Mouse (Mus musculus) lung, embryonic 14.5 days (tissue): ENCODE results near the gene Ifnar1. TPM values are rescaled to one million over a fixed set of nuclear protein-coding genes. Genes with fewer than 3 reads are reported as not detected.
"Not testable (repeated sequence)": the region's sequence is repeated elsewhere in the genome, so short reads cannot be mapped to it uniquely, and the experiment has no call there.

ENCODE experiments used
- ATAC-seq: fragments of 200-750 bp; cut with Nextera tagmentation; 2 replicates; pipeline ENCODE4 v1.8.0; 2017; ENCODE audit warnings: mild to moderate bottlenecking, moderate TSS enrichment, moderate library complexity; ENCODE audit not compliant: insufficient read depth
- DNase-seq: peaks from one replicate; pipeline ENCODE4 v3.0.0-alpha.2; 2015
- H3K27ac ChIP-seq: fragments of 300-500 bp; sonication (generic); 2 replicates; pipeline ENCODE4 v1.5.1; 2014; ENCODE audit warnings: low read depth, mild to moderate bottlenecking, moderate library complexity
- H3K27me3 ChIP-seq: fragments of 300-500 bp; sonication (generic); 2 replicates; pipeline ENCODE4 v1.6.1; 2014; ENCODE audit warnings: low read length, control low read depth; ENCODE audit not compliant: insufficient read depth
- H3K36me3 ChIP-seq: fragments of 300-500 bp; sonication (generic); 2 replicates; pipeline ENCODE4 v1.6.1; 2014; ENCODE audit warnings: control low read depth; ENCODE audit not compliant: insufficient read depth
- H3K4me1 ChIP-seq: fragments of 300-500 bp; sonication (generic); 2 replicates; pipeline ENCODE4 v1.6.1; 2014; ENCODE audit warnings: antibody characterized with exemption, control low read depth; ENCODE audit not compliant: insufficient read depth
- H3K4me2 ChIP-seq: fragments of 300-500 bp; sonication (generic); 2 replicates; pipeline ENCODE4 v1.6.1; 2014; ENCODE audit warnings: mild to moderate bottlenecking
- H3K4me3 ChIP-seq: fragments of 300-500 bp; sonication (generic); 2 replicates; pipeline ENCODE4 v1.5.1; 2014; ENCODE audit warnings: low read depth, low read length
- H3K9ac ChIP-seq: fragments of 300-500 bp; sonication (generic); 2 replicates; pipeline ENCODE4 v1.6.1; 2014
- H3K9me3 ChIP-seq: fragments of 300-500 bp; sonication (generic); 2 replicates; pipeline ENCODE4 v1.6.1; 2016; ENCODE audit warnings: low read depth, low read length, control low read depth
- CTCF ChIP-seq: IDR thresholded peaks from 2 replicates; pipeline ENCODE4 v1.5.1; 2016; ENCODE audit warnings: antibody characterized with exemption, low read depth
- WGBS: fragments of 180-500 bp; shearing (Covaris S2); extraction: QIAGEN DNeasy Blood & Tissue Kit; methylation state at CpG from one replicate; pipeline ENCODE4 v1.1.7; 2014; 5-methylcytosine and 5-hydroxymethylcytosine counted together
- polyA plus RNA-seq: library from polyadenylated mRNA; unstranded; fragments of >200 nt; fragmentation: Nextera tagmentation; extraction: Ambion mirVana; gene quantifications from 2 replicates; pipeline ENCODE4 v1.2.1, GENCODE M21; 2014

Ifnar1 gene
- polyA plus RNA-seq = 73.3 and 73.6 TPM in 2 replicates

DNA sequence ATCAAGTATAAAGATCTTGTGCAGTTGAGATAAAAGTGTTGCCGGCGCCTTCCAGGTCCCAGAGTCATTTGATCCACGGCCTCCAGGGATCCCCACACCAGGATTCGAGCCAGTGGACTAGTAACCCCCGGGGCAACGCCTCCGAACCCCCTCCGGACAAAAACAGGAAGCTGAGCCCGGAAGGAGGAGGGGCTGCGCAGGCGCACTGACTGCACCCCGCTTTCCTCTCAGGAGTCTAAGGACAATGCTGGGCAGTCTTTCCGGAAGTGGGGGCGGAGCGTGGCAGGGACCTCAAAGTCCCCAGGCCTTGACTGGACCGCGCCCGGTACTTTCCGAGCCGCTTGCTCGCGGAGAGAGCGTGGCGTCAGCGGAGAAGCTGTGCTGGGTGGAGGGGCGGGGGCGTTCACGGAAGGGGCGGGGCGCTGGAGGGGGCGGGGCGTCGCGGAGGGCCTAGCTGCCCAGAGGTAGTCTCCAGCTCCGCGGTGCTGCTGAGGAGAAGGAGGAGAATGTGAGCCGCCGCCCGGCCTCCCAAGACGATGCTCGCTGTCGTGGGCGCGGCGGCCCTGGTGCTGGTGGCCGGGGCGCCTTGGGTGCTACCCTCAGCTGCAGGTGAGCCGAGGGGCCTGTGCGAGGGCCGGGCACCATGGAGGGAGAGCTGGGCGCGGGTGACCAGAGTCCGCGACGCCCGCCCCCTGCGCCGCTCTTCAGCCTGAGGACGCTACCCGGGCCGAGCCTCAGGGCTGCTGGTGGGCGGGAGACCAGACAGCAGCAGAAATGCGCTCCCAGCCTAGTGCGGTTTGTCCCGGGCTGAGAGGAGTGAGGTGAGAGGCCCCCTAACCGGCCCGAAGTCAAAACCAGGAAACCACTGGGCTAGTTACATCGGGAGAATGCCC lies at the start of gene Ifnar1:
Gene Ifnar1, plus strand, starts transcription at position 431 of the 893 bp plus-strand sequence.
- WGBS = under 1% methylated on average over 65 of the region's 68 CpGs
- DNase-seq (peak; percentile 100), ATAC-seq (peak; percentile 100)
- H3K4me3 ChIP-seq = peak within 1 kb of the TSS; percentile 94
- H3K9ac ChIP-seq = peak within 1 kb of the TSS; percentile 89
- H3K9me3 ChIP-seq = no peaks in the 10 kb centered on the region
- no peak for TF ChIP-seq CTCF
- peak within 1 kb of the TSS; percentile 97 for H3K27ac ChIP-seq
- H3K27me3 ChIP-seq = no peaks in the 10 kb centered on the region
- H3K36me3 ChIP-seq = peaks cover 21% of the 10 kb centered on the region
- H3K4me2 ChIP-seq = peak within 1 kb of the TSS; percentile 69
- peaks cover 5% of the 10 kb centered on the region for H3K4me1 ChIP-seq

DNA sequence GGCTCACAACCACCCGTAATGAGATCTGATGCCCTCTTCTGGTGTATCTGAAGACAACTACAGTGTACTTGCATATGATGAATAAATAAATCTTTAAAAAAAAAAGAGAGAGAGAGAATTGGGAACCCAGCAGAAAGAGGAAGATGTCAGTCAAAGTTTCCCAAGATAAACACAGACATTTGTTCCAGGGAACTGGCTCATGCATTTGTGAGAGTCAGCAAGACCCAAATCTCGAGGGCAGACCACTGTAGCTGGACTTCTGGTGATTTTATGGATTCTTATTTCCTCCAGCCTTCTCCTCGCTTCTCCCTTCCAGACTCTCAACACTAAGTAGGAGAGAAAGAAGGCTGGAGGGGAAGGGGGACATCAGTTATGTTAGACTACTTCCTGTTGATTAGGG lies 47.0 kb upstream of the Ifnar1 start:
- no peak overlapping the region for H3K27ac ChIP-seq
- ATAC-seq (no peak), DNase-seq (no peak)
- H3K27me3 ChIP-seq = no peaks in the 10 kb centered on the region
- H3K4me3 ChIP-seq = no peak overlapping the region
- no peaks in the 10 kb centered on the region for H3K4me1 ChIP-seq
- TF ChIP-seq CTCF = no peak
- WGBS = 63% methylated on average over 3 of the region's 3 CpGs
- no peaks in the 10 kb centered on the region for H3K9me3 ChIP-seq
- H3K36me3 ChIP-seq = no peaks in the 10 kb centered on the region
- H3K9ac ChIP-seq = no peak overlapping the region
- no peak overlapping the region for H3K4me2 ChIP-seq

DNA sequence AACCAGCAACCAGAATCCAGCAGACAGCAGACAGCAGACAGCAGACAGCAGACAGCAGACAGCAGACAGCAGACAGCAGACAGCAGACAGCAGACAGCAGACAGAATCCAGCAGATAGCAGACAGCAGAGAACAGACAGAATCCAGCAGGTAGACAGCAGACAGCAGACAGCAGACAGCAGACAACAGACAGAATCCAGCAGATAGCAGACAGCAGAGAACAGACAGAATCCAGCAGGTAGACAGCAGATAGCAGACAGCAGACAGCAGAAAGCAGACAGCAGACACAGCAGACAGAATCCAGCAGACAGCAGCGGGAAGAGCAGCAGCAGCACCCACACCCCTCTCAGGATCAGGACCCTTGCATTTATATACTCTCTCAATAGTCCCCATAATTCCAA lies 46.4 kb upstream of the Ifnar1 start:
- not testable (repeated sequence) for DNase-seq, H3K27ac ChIP-seq, H3K4me3 ChIP-seq, H3K27me3 ChIP-seq, H3K9me3 ChIP-seq, H3K36me3 ChIP-seq, ATAC-seq, H3K4me2 ChIP-seq, H3K9ac ChIP-seq, H3K4me1 ChIP-seq
- 86% methylated on average over 1 of the region's 1 CpGs for WGBS

DNA sequence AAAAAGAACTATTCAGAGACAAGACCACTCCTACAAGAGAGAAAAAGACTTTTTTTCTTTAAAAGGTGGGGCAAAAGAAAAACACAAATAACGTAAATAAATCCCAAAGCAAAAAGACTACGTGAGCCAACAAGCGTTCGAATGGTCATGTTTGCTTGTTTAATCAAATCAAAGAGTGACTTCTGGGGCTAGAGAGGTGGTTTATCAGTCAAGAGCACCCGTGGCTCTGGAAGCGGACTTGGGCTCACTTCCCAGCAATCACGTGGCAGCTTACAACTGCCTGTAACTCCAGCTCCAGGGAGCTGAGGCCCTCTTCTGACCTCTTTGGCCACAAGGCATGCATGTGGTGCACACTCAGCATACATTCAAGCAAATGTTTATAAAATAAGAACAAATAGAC lies 43.7 kb upstream of the Ifnar1 start:
- no peaks in the 10 kb centered on the region for H3K27me3 ChIP-seq
- H3K4me3 ChIP-seq = no peak overlapping the region
- no peak overlapping the region for H3K9ac ChIP-seq
- 9% methylated on average over 7 of the region's 7 CpGs for WGBS
- peak; percentile 41; the same call in 1 of the 2 replicates for TF ChIP-seq CTCF
- DNase-seq = peak; percentile 81
- peak overlapping the region; percentile 26 for H3K27ac ChIP-seq
- 0 out of 2 replicates have a peak overlapping the region, but pooled peaks have one; percentile 0 for H3K4me2 ChIP-seq
- no peaks in the 10 kb centered on the region for H3K4me1 ChIP-seq
- no peaks in the 10 kb centered on the region for H3K36me3 ChIP-seq
- ATAC-seq = peak; percentile 89
- H3K9me3 ChIP-seq = no peaks in the 10 kb centered on the region

DNA sequence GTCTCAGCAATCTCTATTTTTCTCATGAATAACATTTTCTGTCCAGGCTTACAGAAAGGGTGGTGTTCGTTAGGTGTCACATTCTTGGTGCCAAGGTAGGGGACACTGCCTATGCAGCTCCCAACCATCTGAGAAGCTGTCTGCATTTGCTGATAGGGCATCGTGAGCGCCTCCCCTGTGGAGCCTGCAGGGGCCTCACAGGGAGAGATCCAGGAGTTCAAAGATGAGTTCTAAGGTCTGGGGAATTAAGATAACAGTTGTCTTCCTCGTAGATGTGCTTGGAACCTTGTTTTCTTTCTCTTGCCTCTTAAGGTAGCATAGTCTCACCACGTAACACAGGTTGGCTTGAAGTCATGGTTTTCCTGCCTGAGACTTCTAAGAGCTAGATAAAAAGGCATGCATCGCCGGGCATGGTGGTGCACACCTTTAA lies 43.2 kb upstream of the Ifnar1 start:
- H3K36me3 ChIP-seq = no peaks in the 10 kb centered on the region
- H3K4me2 ChIP-seq = no peak overlapping the region
- H3K4me3 ChIP-seq = no peak overlapping the region
- H3K27ac ChIP-seq = peak overlapping the region; percentile 26
- no peak for TF ChIP-seq CTCF
- H3K9ac ChIP-seq = no peak overlapping the region
- H3K4me1 ChIP-seq = no peaks in the 10 kb centered on the region
- DNase-seq (no peak), ATAC-seq (peak; percentile 81)
- 62% methylated on average over 7 of the region's 7 CpGs for WGBS
- no peaks in the 10 kb centered on the region for H3K27me3 ChIP-seq
- H3K9me3 ChIP-seq = no peaks in the 10 kb centered on the region

DNA sequence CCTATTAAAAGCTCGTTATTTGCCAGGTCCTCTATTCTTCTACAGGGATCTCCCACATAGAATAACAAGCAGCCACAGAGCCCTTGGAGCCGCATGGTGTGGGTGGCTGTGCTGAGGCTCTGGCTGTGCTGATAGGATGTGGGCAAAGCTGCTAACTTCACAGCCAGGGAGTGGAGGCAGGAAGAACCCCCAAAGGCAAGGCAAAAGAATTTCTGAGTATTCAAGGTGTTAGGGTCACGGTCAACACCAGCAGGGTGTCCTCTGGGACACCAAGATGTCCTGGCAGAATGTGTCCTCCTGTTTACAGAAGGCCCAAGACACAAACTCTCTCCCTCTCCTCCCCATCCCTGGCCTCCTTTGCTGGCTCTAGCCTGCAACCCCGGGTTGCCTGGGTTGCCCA lies 42.6 kb upstream of the Ifnar1 start:
- Histone ChIP-seq H3K9ac (no peak overlapping the region), H3K4me1 (no peaks in the 10 kb centered on the region), H3K36me3 (no peaks in the 10 kb centered on the region), H3K9me3 (no peaks in the 10 kb centered on the region), H3K27ac (peak overlapping the region; percentile 26; the same call in 1 of the 2 replicates), H3K27me3 (no peaks in the 10 kb centered on the region), H3K4me2 (no peak overlapping the region), H3K4me3 (no peak overlapping the region)
- no peak for ATAC-seq
- WGBS = 57% methylated on average over 4 of the region's 4 CpGs
- no peak for TF ChIP-seq CTCF
- no peak for DNase-seq

DNA sequence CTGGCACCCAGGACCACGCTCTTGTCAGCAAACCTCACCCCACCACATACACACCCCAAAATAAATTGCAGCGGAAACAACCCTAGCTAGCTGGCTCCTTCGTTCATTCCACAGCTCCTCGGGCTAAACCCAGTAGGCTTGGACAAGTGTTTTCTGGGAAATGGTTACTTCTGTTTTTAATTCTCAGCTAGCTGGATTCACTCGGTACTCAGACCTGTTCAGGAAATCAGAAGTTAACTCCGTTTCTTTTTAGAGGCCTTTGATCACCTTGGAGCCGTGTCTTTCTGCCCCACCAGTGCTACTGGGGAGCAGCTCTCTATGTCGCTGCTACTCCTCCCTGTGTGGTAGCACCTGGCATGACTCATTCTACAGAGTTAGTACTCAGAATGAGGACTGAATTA lies 41.8 kb upstream of the Ifnar1 start:
- Histone ChIP-seq H3K4me2 (no peak overlapping the region), H3K27ac (no peak overlapping the region), H3K4me1 (no peaks in the 10 kb centered on the region), H3K9me3 (no peaks in the 10 kb centered on the region), H3K4me3 (no peak overlapping the region), H3K9ac (no peak overlapping the region), H3K27me3 (no peaks in the 10 kb centered on the region), H3K36me3 (no peaks in the 10 kb centered on the region)
- no peak for ATAC-seq
- no peak for TF ChIP-seq CTCF
- no peak for DNase-seq
- WGBS = 78% methylated on average over 8 of the region's 8 CpGs
